Mouse (Mus musculus) forebrain, postnatal 0 days (tissue): ENCODE data around the gene Luc7l3. TPM values are rescaled to one million over a fixed set of nuclear protein-coding genes. Genes with fewer than 3 reads are reported as not detected.
A peak's percentile ranks its signal among the peaks of the same experiment; 100 is the strongest.

Experiments
- ATAC-seq: fragments of 200-750 bp; cut with Nextera tagmentation; 2 replicates; pipeline ENCODE4 v1.8.0; 2017; ENCODE audit warnings: mild to moderate bottlenecking, moderate library complexity
- DNase-seq: peaks from one replicate; pipeline ENCODE4 v3.0.0-alpha.2; 2015
- H3K27ac ChIP-seq: fragments of 300-500 bp; sonication (generic); 2 replicates; pipeline ENCODE4 v1.5.1; 2014; ENCODE audit warnings: low read depth, mild to moderate bottlenecking, antibody characterized with exemption, low read length, moderate library complexity, mixed read lengths
- H3K27me3 ChIP-seq: fragments of 300-500 bp; sonication (generic); 2 replicates; pipeline ENCODE4 v1.6.1; 2014; ENCODE audit warnings: mild to moderate bottlenecking, low read length, mixed read lengths; ENCODE audit not compliant: insufficient read depth
- H3K36me3 ChIP-seq: fragments of 300-500 bp; sonication (generic); 2 replicates; pipeline ENCODE4 v1.6.1; 2014; ENCODE audit warnings: mild to moderate bottlenecking, moderate library complexity; ENCODE audit not compliant: insufficient read depth
- H3K4me1 ChIP-seq: fragments of 300-500 bp; sonication (generic); 2 replicates; pipeline ENCODE4 v1.6.1; 2014; ENCODE audit warnings: antibody characterized with exemption; ENCODE audit not compliant: insufficient read depth
- H3K4me2 ChIP-seq: fragments of 300-500 bp; sonication (generic); 2 replicates; pipeline ENCODE4 v1.6.1; 2014; ENCODE audit warnings: low read depth, mild to moderate bottlenecking, moderate library complexity
- H3K4me3 ChIP-seq: fragments of 300-500 bp; sonication (generic); 2 replicates; pipeline ENCODE4 v1.5.1; 2014; ENCODE audit warnings: low read depth, low read length, mixed read lengths
- H3K9ac ChIP-seq: fragments of 300-500 bp; sonication (generic); 2 replicates; pipeline ENCODE4 v1.6.1; 2014; ENCODE audit warnings: mild to moderate bottlenecking
- H3K9me3 ChIP-seq: fragments of 300-500 bp; sonication (generic); 2 replicates; pipeline ENCODE4 v1.6.1; 2016; ENCODE audit warnings: low read length
- CTCF ChIP-seq: sonication (generic); IDR thresholded peaks from 2 replicates; pipeline ENCODE4 v1.5.1; 2016; ENCODE audit warnings: antibody characterized with exemption, control low read depth, low read depth
- WGBS: fragments of 180-500 bp; shearing (Covaris S2); extraction: QIAGEN DNeasy Blood & Tissue Kit; methylation state at CpG from one replicate; pipeline ENCODE4 v1.1.7; 2014; 5-methylcytosine and 5-hydroxymethylcytosine counted together
- polyA plus RNA-seq: library from polyadenylated mRNA; unstranded; fragments of >200 nt; fragmentation: Nextera tagmentation; extraction: Ambion mirVana; gene quantifications from 2 replicates; pipeline ENCODE4 v1.2.1, GENCODE M21; 2015
- total RNA-seq: library from RNA; depleted of rRNA; stranded (reverse); fragments of >200 nt; gene quantifications from 2 replicates; pipeline ENCODE4 v1.2.3, GENCODE M21; 2014; rRNA removed

The Luc7l3 gene
- total RNA-seq = 88.8 and 108 TPM in 2 replicates
- polyA plus RNA-seq = 76.8 and 87.2 TPM in 2 replicates

DNA sequence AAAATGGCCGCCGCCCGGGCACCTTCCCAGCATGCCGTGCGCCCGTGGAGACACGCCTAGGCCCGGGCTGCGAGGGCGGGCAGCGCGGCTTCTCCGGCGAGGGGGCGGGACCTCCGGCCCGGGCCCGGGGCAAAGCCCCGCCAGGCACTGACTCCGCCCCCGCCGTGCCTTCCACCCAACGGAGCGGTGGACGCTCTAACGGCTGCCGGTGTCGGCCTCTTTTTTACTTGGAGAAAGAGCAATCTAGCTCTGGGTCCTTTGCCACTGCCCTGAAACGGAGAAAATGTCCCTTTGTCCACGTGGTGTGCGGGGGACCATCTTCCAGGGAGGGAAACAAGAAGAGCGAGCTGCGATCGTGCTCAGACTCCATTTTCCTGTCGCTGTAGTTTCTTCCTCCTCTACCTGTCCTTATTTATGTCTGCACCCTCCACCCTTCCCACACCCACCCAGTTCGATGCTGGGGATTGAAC, at the start of gene Luc7l3:
Luc7l3 (minus strand) TSS at position 58 of the 470 bp plus-strand sequence.
- Histone ChIP-seq H3K27ac (peak within 1 kb of the TSS; percentile 98), H3K9me3 (no peaks in the 10 kb centered on the region), H3K36me3 (no peaks in the 10 kb centered on the region), H3K4me1 (peaks cover 18% of the 10 kb centered on the region), H3K4me2 (peak within 1 kb of the TSS; percentile 70), H3K9ac (peak within 1 kb of the TSS; percentile 99), H3K27me3 (no peaks in the 10 kb centered on the region), H3K4me3 (peak within 1 kb of the TSS; percentile 100)
- TF ChIP-seq CTCF = no peak
- DNase-seq = peak; percentile 96
- peak; percentile 96 for ATAC-seq
- 5% methylated on average over 36 of the region's 36 CpGs for WGBS

DNA sequence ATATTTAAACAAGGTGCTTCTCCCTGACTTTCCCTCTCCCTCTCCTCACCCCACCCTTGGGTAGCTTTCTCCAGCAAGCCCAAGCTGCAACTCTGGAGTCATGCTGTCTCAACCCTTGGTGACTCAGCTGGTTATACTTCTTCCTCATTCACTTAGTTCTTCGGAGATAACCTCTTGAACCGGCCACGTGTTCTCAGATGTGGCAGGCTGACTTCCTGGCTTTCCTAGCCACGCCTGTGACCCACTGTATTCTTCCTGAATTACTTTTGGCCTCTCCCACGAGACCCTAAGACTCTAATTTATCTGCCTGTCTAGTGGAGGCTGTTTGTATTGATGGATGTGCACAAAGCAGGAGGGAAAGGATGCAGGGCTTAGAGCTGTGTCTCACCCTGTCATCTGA, 49.0 kb upstream of the Luc7l3 start:
- TF ChIP-seq CTCF = no peak
- Histone ChIP-seq H3K36me3 (no peaks in the 10 kb centered on the region), H3K4me3 (no peak overlapping the region), H3K4me1 (no peaks in the 10 kb centered on the region), H3K9ac (no peak overlapping the region), H3K27me3 (no peaks in the 10 kb centered on the region), H3K4me2 (no peak overlapping the region), H3K27ac (no peak overlapping the region), H3K9me3 (no peaks in the 10 kb centered on the region)
- WGBS = 53% methylated on average over 5 of the region's 5 CpGs
- ATAC-seq = no peak
- no peak for DNase-seq

DNA sequence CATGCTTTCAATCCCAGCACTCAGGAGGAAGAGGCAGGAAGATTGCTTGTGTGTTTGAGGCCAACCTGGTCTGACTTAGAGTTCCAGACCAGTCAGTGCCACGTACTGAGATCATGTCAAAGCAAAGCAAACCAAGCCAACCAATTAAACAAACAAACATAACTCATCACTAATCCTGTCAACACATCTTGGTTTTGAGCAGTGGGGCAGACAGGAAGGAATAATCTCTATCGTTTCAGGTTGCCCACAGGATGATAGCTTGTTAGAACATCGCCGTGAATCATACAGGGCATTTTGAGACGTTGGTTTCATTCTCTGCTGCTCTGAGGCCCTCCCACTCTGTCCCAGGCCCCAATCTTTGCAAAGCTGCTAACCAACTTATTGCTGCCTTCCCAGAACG, 48.2 kb upstream of the Luc7l3 start:
- no peaks in the 10 kb centered on the region for H3K36me3 ChIP-seq
- no peak for TF ChIP-seq CTCF
- H3K27me3 ChIP-seq = no peaks in the 10 kb centered on the region
- no peak overlapping the region for H3K4me2 ChIP-seq
- H3K9ac ChIP-seq = no peak overlapping the region
- no peak overlapping the region for H3K27ac ChIP-seq
- no peak for DNase-seq
- no peaks in the 10 kb centered on the region for H3K4me1 ChIP-seq
- no peaks in the 10 kb centered on the region for H3K9me3 ChIP-seq
- no peak for ATAC-seq
- no peak overlapping the region for H3K4me3 ChIP-seq
- WGBS = 89% methylated on average over 6 of the region's 6 CpGs

DNA sequence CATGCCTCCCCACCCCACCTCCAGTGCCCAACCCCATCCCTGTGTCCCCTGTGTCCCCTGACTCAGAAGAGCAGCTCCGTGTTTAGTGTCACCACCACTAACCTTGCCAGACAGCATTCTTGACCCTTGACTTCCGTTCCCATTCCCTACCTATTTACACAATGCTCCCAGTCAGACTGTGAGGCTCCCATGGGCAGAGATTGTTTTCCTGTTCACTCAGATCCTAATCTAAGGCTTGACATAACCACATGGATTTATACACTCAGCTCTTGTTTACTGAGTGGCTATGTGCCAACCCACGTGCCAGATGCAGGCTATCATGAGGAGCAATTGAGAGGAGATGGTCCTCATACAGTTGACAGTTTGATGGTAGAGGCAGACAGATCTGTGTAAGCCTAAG, 43.6 kb upstream of the Luc7l3 start:
- Histone ChIP-seq H3K36me3 (no peaks in the 10 kb centered on the region), H3K9ac (no peak overlapping the region), H3K27me3 (no peaks in the 10 kb centered on the region), H3K4me1 (no peaks in the 10 kb centered on the region), H3K4me3 (no peak overlapping the region), H3K27ac (no peak overlapping the region), H3K4me2 (no peak overlapping the region), H3K9me3 (no peaks in the 10 kb centered on the region)
- ATAC-seq (no peak), DNase-seq (no peak)
- no peak for TF ChIP-seq CTCF
- 81% methylated on average over 3 of the region's 3 CpGs for WGBS

DNA sequence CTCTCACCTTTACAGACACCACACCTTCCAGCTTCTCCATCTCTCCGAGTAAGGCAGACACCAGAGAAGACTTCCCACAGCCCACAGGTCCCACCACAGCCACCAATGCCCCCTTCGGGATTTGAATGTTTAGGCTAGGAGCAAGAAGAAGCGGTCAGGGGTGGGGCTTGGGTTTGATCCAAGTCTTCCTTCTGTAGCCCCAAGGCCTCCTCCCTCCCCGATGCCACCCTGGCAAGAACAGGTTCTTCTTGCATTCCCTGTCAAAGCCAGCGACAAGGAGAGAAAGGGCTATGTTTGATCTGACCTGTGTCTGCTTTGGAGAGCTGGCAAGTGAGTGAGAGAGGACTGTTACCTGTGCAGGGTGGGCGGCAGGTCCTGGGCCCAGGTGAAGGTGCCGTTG, 41.9 kb upstream of the Luc7l3 start:
- H3K27me3 ChIP-seq = no peaks in the 10 kb centered on the region
- no peak for DNase-seq
- WGBS = 81% methylated on average over 7 of the region's 7 CpGs
- no peaks in the 10 kb centered on the region for H3K9me3 ChIP-seq
- H3K9ac ChIP-seq = no peak overlapping the region
- H3K36me3 ChIP-seq = no peaks in the 10 kb centered on the region
- no peak overlapping the region for H3K27ac ChIP-seq
- no peak for ATAC-seq
- H3K4me1 ChIP-seq = no peaks in the 10 kb centered on the region
- H3K4me2 ChIP-seq = no peak overlapping the region
- no peak overlapping the region for H3K4me3 ChIP-seq
- no peak for TF ChIP-seq CTCF

DNA sequence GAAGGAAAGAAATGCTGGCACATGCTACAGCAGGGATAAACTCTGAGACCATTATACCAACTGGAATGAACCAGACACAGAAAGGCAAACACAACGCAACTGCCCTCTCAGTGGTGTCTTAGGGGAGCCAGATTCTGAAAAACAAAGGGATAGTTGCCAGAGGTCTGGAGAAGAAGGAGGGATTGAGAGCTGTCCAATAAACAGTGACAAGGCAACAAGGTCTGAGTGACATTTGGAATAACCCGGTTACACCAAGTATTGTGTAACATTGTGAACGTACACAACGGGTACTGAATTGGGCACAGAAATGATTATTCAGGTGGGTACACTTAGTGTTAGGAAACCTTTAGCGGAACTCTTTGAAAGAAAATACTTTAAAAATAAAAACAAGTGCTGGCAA, 40.3 kb upstream of the Luc7l3 start:
- no peaks in the 10 kb centered on the region for H3K4me1 ChIP-seq
- H3K4me2 ChIP-seq = no peak overlapping the region
- TF ChIP-seq CTCF = no peak
- no peak overlapping the region for H3K9ac ChIP-seq
- no peak for DNase-seq
- H3K27ac ChIP-seq = no peak overlapping the region
- no peak overlapping the region for H3K4me3 ChIP-seq
- no peaks in the 10 kb centered on the region for H3K9me3 ChIP-seq
- H3K36me3 ChIP-seq = no peaks in the 10 kb centered on the region
- H3K27me3 ChIP-seq = no peaks in the 10 kb centered on the region
- no peak for ATAC-seq
- WGBS = 82% methylated on average over 5 of the region's 5 CpGs

DNA sequence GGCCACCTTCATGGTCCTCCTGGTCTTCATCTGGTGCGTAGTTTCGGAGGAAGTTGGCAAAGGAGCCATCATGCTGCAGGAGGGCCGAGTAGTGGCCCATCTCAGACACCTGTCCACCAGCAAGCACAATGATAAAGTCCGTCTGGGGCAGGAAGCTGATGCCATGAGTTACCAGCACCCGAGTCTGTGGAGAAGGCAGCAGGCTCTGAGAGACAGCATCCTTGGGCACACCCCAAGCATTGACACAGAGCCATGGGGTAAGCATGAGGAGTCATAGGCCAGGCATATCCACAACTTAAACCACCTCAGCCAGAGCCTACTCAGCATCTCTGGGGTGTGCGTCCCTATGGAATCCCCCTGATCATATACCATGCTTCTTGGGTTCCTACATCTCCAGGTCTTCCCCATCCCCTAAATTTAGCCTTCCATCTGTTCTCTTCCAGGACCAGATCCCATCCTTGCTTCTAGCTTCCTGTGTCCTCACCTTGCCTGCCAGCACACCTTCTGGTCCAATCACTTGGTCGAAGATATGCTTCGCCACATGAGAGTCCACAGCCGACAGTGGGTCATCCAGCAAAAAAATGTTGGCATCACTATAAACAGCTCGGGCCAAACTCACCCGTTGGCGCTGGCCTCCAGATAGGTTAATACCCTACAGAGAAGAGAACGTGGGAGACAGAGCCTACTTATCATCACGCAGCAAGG, 39.5 kb upstream of the Luc7l3 start:
- Histone ChIP-seq H3K4me3 (no peak overlapping the region), H3K36me3 (no peaks in the 10 kb centered on the region), H3K4me2 (no peak overlapping the region), H3K27me3 (no peaks in the 10 kb centered on the region), H3K9ac (no peak overlapping the region), H3K9me3 (no peaks in the 10 kb centered on the region), H3K27ac (no peak overlapping the region), H3K4me1 (no peaks in the 10 kb centered on the region)
- DNase-seq (no peak), ATAC-seq (no peak)
- 93% methylated on average over 14 of the region's 14 CpGs for WGBS
- no peak for TF ChIP-seq CTCF
